Mouse (Mus musculus): ENCODE measurements at regions not wholly inside any gene's neighbourhood (a gene's known extent, or its start where the extent isn't known, plus 50 kb on each side); places are given as distances from the start of the nearest gene placed in this dataset.

- no peak for DNase-seq
These were observed 119.3 kb downstream of the Cartpt start for GRCm38 (mm10) chr13:99781616-99782015.

GRCm38 (mm10) chr13:99780751-99781460 is 120.0 kb downstream of the Cartpt start:
- DNase-seq = no peak

- no peak for DNase-seq
These were observed 122.1 kb downstream of the Cartpt start for GRCm38 (mm10) chr13:99778747-99779146.

GRCm38 (mm10) chr13:99777736-99778135 is 123.2 kb downstream of the Cartpt start:
- DNase-seq = no peak

GRCm38 (mm10) chr13:99765965-99766364 is 134.9 kb downstream of the Cartpt start:
- no peak for DNase-seq

GRCm38 (mm10) chr13:99764764-99765163 is 136.1 kb downstream of the Cartpt start:
- no peak for DNase-seq

- no peak for DNase-seq
These were observed 136.7 kb downstream of the Cartpt start for GRCm38 (mm10) chr13:99764097-99764714.

GRCm38 (mm10) chr13:99761843-99762242 is 139.0 kb downstream of the Cartpt start:
- DNase-seq = no peak

GRCm38 (mm10) chr13:99761423-99761822 is 139.5 kb downstream of the Cartpt start:
- no peak for DNase-seq

GRCm38 (mm10) chr13:99760646-99761045 is 140.2 kb downstream of the Cartpt start:
- no peak for DNase-seq

- no peak for DNase-seq
These were observed 141.4 kb downstream of the Cartpt start for GRCm38 (mm10) chr13:99759256-99760044.

GRCm38 (mm10) chr13:99754701-99755100 is 146.2 kb downstream of the Cartpt start:
- no peak for DNase-seq

- peak; percentile 10 for DNase-seq
These were observed 146.6 kb downstream of the Cartpt start for GRCm38 (mm10) chr13:99754251-99754652.

- DNase-seq = no peak
These were observed 147.4 kb downstream of the Cartpt start for GRCm38 (mm10) chr13:99753526-99753925.

GRCm38 (mm10) chr13:99750729-99751128 is 150.2 kb downstream of the Cartpt start:
- DNase-seq = no peak

- DNase-seq = no peak
These were observed 151.5 kb downstream of the Cartpt start for GRCm38 (mm10) chr13:99749342-99749741.

- no peak for DNase-seq
These were observed 152.8 kb downstream of the Cartpt start for GRCm38 (mm10) chr13:99748128-99748527.

GRCm38 (mm10) chr13:99745526-99745925 is 155.4 kb downstream of the Cartpt start:
- no peak for DNase-seq

GRCm38 (mm10) chr13:99744790-99745120 is 156.1 kb downstream of the Cartpt start:
- DNase-seq = no peak

GRCm38 (mm10) chr13:99743952-99744789 is 156.7 kb downstream of the Cartpt start:
- no peak for DNase-seq

- DNase-seq = no peak
These were observed 158.4 kb downstream of the Cartpt start for GRCm38 (mm10) chr13:99742507-99742906.

- DNase-seq = no peak
These were observed 158.9 kb downstream of the Cartpt start for GRCm38 (mm10) chr13:99741981-99742380.
